Mouse (Mus musculus) bone marrow, adult 2 months (tissue): ENCODE measurements around the gene Sergef.

Source experiments
- CTCF ChIP-seq: fragments of 200-500 bp; IDR thresholded peaks from 2 replicates; pipeline ENCODE4 v1.5.1; 2011; ENCODE audit warnings: low read length, control low read depth; ENCODE audit not compliant: control insufficient read depth, insufficient read depth
- POLR2A ChIP-seq: fragments of 200-500 bp; IDR thresholded peaks from 2 replicates; pipeline ENCODE4 v1.6.1; 2011; ENCODE audit warnings: low read depth, mild to moderate bottlenecking, control low read depth, low read length, borderline replicate concordance; ENCODE audit not compliant: control insufficient read depth

- TF ChIP-seq CTCF (no peak), POLR2A (no peak)
Measured at GRCm38 (mm10) chr7:46557996-46558395, 81.6 kb downstream of the Sergef start.
